Mouse (Mus musculus): ENCODE measurements around the gene Cabin1. TPM values are rescaled to one million over a fixed set of nuclear protein-coding genes. Genes with fewer than 3 reads are reported as not detected.

Gene Cabin1
- polyA plus RNA-seq (2012; rRNA removed) = 82.3 and 89.2 TPM in 2 replicates

DNA sequence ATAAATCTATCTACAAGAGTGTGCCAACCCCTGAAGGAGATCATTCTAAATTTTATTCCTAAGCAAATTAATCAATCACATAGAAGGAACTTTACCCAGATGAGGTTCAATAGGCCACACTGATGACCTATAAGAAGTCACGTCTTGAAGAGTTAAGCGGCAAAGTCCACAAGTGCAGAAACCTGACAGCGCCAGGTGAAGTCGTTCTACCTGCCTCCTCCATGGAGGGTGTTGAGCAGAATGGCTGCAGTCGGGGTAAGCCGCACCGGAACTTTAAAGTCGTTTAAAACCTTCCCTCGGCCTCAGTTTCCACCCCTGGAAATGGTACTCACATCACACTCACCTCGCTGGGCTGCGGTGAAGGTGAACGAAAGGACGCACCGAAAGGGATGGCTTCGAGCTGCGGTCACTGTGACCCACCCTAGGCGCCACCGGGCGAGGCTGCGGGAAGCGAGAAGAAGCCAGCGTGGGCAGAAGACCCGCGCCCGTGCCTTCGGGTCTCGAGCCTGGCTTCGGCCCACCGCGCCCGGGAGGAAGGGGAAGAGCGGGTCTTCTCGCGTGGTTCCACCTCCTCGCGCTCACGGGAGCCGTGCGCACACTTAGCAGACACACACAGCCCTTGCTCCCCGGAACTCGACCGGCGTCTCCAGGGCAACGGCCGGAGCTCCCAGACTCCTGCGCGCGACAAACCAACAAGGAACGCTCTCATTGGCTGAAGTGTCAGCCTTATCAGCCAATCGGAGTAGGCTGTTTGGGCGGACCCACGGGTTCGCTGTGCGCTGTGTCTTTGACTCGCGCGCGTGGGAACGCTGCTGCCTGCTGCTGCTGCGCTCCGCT, at the start of gene Cabin1:
TSS of gene Cabin1 (minus strand) at position 660 of the 837 bp plus-strand sequence.
- Histone ChIP-seq H3K4me3 (ENCODE audit: control insufficient read depth, insufficient read depth, low read length) (peak within 1 kb of the TSS; percentile 94), H3K4me1 (replicated peaks; ENCODE audit: control insufficient read depth, insufficient read depth, low read length) (peaks cover 5% of the 10 kb centered on the region), H3K36me3 (ENCODE audit: control insufficient read depth, insufficient read depth, low read length) (no peaks in the 10 kb centered on the region), H3K27me3 (ENCODE audit: control insufficient read depth, insufficient read depth, low read length) (no peaks in the 10 kb centered on the region), H3K27ac (ENCODE audit: control insufficient read depth, insufficient read depth, low read length) (peak within 1 kb of the TSS; percentile 57)
- peak; percentile 96 for DNase-seq
- under 1% methylated on average over 61 of the region's 61 CpGs for WGBS
- TF ChIP-seq CTCF (IDR thresholded peaks at IDR 0.05; ENCODE audit: borderline replicate concordance, control insufficient read depth, extremely low read depth, insufficient read depth, low read length, poor library complexity) (0 out of 2 replicates have a peak, but pooled peaks have one; percentile 45), POLR2A (IDR thresholded peaks at IDR 0.05; ENCODE audit: control insufficient read depth, extremely low read depth, insufficient read depth, low read length, poor library complexity) (no peak; the same call in 1 of the 2 replicates)

DNA sequence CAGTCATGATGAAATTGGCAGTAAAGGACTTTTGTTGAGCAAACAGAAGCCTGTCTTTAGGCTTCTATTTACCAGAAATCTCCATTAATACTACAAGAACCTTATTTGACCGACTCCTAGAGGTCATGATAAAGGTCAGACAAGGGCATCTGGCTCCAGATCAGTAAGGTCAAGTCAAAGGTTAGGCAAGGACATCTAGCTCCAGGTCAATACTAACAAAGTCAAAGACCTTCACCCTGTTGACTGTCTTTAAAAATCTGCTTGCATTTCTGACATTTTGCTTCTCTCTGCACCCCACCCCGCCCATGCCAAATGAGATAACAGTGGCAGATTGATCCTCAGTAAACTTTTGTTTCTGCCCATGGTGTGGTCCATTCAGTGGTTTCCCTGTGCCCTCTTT, 40.1 kb upstream of the Cabin1 start:
- TF ChIP-seq CTCF (IDR thresholded peaks at IDR 0.05; ENCODE audit: borderline replicate concordance, control insufficient read depth, extremely low read depth, insufficient read depth, low read length, poor library complexity) = no peak
- TF ChIP-seq POLR2A (IDR thresholded peaks at IDR 0.05; ENCODE audit: control insufficient read depth, extremely low read depth, insufficient read depth, low read length, poor library complexity) = no peak
- no peak overlapping the region for H3K4me3 ChIP-seq (ENCODE audit: control insufficient read depth, insufficient read depth, low read length)
- no peak for DNase-seq
- WGBS = 69% methylated on average over 2 of the region's 2 CpGs
- no peaks in the 10 kb centered on the region for H3K27me3 ChIP-seq (ENCODE audit: control insufficient read depth, insufficient read depth, low read length)
- no peaks in the 10 kb centered on the region for H3K36me3 ChIP-seq (ENCODE audit: control insufficient read depth, insufficient read depth, low read length)
- H3K27ac ChIP-seq (ENCODE audit: control insufficient read depth, insufficient read depth, low read length) = no peak overlapping the region
- H3K4me1 ChIP-seq (replicated peaks; ENCODE audit: control insufficient read depth, insufficient read depth, low read length) = no peaks in the 10 kb centered on the region

DNA sequence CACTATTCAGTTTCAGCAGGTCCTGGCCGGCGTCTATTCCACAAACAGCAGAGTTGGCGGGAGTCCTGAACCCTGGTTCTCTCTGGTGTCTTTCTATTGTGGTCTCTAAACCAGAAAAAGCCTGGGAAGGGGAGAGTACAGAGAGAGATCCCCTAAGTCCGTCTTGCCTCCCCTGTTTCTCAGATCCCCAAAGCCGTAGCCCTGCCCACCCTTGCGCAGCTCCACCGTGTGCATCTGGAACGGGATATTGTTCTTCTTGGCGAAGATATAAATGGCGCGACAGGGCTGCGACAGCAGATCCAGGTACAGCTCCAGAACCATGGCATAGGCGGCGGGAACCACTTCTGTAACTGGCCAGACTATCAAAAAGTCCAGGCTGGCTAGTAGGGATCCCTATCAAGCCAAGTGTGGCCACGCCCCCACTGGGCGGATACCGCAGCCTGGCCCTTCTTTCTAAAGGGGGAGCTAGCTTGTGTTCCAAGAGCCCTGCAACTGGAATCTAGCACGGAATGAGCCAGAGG, 34.1 kb upstream of the Cabin1 start, which contains the start of gene Gstt1:
TSS of gene Gstt1 (minus strand) at position 409 of the 521 bp plus-strand sequence.
- DNase-seq = no peak
- no peak within 1 kb of the TSS for H3K27ac ChIP-seq (ENCODE audit: control insufficient read depth, insufficient read depth, low read length)
- no peaks in the 10 kb centered on the region for H3K27me3 ChIP-seq (ENCODE audit: control insufficient read depth, insufficient read depth, low read length)
- TF ChIP-seq POLR2A (IDR thresholded peaks at IDR 0.05; ENCODE audit: control insufficient read depth, extremely low read depth, insufficient read depth, low read length, poor library complexity) = no peak
- no peak for TF ChIP-seq CTCF (IDR thresholded peaks at IDR 0.05; ENCODE audit: borderline replicate concordance, control insufficient read depth, extremely low read depth, insufficient read depth, low read length, poor library complexity)
- H3K4me3 ChIP-seq (ENCODE audit: control insufficient read depth, insufficient read depth, low read length) = peak within 1 kb of the TSS; percentile 44
- H3K4me1 ChIP-seq (replicated peaks; ENCODE audit: control insufficient read depth, insufficient read depth, low read length) = peaks cover 13% of the 10 kb centered on the region
- WGBS = 4% methylated on average over 18 of the region's 18 CpGs
- H3K36me3 ChIP-seq (ENCODE audit: control insufficient read depth, insufficient read depth, low read length) = no peaks in the 10 kb centered on the region

DNA sequence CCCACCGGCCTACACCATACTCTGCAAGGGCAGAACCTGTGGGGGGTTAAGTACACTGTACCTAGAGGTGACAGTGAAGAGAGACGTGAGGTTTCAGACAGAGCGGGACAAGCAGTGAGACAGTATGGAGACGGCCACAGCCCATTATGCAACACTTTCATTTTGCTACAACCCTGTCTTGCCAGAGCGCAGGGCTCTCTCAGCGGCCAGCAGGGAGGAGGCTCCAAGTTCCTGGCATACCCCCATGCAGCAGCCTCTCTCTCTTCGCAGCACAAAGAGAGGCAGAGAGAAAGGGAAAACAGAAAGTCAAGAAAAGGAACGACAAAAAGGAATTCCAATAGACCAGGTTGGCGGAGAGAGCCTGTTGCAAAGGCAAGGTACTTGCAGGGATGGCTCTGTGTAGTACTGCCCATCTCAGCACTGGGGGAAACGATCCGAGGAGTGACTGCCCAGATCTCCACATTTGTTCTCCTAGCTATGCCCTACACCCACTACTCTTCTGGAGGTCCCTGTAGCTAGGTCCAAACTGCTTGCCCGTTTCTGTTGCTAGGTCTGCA, 33.6 kb upstream of the Cabin1 start:
- no peak for TF ChIP-seq CTCF (IDR thresholded peaks at IDR 0.05; ENCODE audit: borderline replicate concordance, control insufficient read depth, extremely low read depth, insufficient read depth, low read length, poor library complexity)
- no peak for TF ChIP-seq POLR2A (IDR thresholded peaks at IDR 0.05; ENCODE audit: control insufficient read depth, extremely low read depth, insufficient read depth, low read length, poor library complexity)
- Histone ChIP-seq H3K4me3 (ENCODE audit: control insufficient read depth, insufficient read depth, low read length) (peak overlapping the region; percentile 44), H3K27me3 (ENCODE audit: control insufficient read depth, insufficient read depth, low read length) (no peaks in the 10 kb centered on the region), H3K27ac (ENCODE audit: control insufficient read depth, insufficient read depth, low read length) (no peak overlapping the region), H3K4me1 (replicated peaks; ENCODE audit: control insufficient read depth, insufficient read depth, low read length) (peaks cover 13% of the 10 kb centered on the region), H3K36me3 (ENCODE audit: control insufficient read depth, insufficient read depth, low read length) (no peaks in the 10 kb centered on the region)
- DNase-seq = no peak
- WGBS = 2% methylated on average over 12 of the region's 12 CpGs

DNA sequence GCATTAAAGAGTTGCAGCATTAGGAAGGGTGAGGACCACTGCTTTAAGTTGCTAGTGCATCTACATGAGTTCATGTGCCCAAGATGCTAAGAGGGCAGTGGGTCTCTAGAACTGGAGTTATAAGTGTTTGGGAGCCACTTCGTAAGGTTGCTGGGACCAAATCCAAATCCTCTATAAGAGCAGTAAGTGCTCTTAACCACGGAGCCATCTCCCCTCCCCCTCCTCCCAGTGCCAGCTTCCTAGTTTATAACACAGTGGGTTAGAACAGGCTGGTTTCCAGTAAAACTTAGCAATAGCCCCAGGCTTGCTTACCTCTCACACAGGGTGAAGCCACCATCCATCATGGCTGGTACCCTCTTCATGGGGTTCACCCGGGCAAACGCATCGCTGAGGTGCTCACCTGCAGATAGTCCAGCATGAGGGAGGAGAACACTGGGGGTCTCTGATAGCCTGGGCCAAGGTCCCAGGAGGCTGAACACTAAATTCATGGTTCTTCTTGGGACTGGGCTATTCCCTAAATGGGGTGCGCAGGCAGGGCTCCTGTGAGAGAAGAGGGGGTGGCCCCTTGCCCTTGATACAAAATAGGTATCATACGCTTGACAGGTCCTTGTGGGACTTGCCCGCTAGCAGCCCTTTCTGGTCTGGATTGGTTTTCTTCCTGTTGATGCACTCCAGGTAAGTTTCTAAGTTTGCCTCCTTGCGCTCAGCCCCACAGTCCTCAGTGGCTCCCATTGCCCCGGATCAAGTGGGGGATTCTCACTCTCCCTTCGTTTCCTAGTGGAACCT, 32.8 kb upstream of the Cabin1 start:
- no peak for DNase-seq
- no peak for TF ChIP-seq POLR2A (IDR thresholded peaks at IDR 0.05; ENCODE audit: control insufficient read depth, extremely low read depth, insufficient read depth, low read length, poor library complexity)
- no peak for TF ChIP-seq CTCF (IDR thresholded peaks at IDR 0.05; ENCODE audit: borderline replicate concordance, control insufficient read depth, extremely low read depth, insufficient read depth, low read length, poor library complexity)
- WGBS = 59% methylated on average over 11 of the region's 11 CpGs
- H3K27ac ChIP-seq (ENCODE audit: control insufficient read depth, insufficient read depth, low read length) = no peak overlapping the region
- no peak overlapping the region for H3K4me3 ChIP-seq (ENCODE audit: control insufficient read depth, insufficient read depth, low read length)
- peaks cover 13% of the 10 kb centered on the region for H3K4me1 ChIP-seq (replicated peaks; ENCODE audit: control insufficient read depth, insufficient read depth, low read length)
- H3K27me3 ChIP-seq (ENCODE audit: control insufficient read depth, insufficient read depth, low read length) = no peaks in the 10 kb centered on the region
- no peaks in the 10 kb centered on the region for H3K36me3 ChIP-seq (ENCODE audit: control insufficient read depth, insufficient read depth, low read length)

DNA sequence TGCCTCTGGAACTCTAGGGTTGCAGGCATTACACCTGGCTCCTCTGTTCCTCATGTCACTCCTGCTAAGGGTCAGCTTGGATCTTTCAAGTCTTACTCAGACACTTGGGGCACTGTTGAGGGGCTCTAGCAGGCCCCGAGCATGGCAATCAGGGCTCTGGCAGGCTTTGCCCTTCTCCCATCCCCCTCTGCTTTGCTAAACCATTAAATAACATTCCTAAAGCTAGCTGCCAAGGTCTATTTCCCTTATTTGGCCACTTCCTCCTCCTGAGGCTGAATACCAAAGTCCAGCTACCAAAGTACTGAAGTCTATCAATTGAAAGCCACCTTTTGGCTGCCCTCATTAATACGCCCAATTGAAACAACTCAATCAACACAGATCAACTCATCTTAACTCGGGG, 30.7 kb upstream of the Cabin1 start:
- Histone ChIP-seq H3K27me3 (ENCODE audit: control insufficient read depth, insufficient read depth, low read length) (no peaks in the 10 kb centered on the region), H3K4me1 (replicated peaks; ENCODE audit: control insufficient read depth, insufficient read depth, low read length) (peaks cover 13% of the 10 kb centered on the region), H3K4me3 (ENCODE audit: control insufficient read depth, insufficient read depth, low read length) (no peak overlapping the region), H3K36me3 (ENCODE audit: control insufficient read depth, insufficient read depth, low read length) (no peaks in the 10 kb centered on the region), H3K27ac (ENCODE audit: control insufficient read depth, insufficient read depth, low read length) (no peak overlapping the region)
- WGBS = 68% methylated on average over 3 of the region's 3 CpGs
- no peak for TF ChIP-seq CTCF (IDR thresholded peaks at IDR 0.05; ENCODE audit: borderline replicate concordance, control insufficient read depth, extremely low read depth, insufficient read depth, low read length, poor library complexity)
- no peak for TF ChIP-seq POLR2A (IDR thresholded peaks at IDR 0.05; ENCODE audit: control insufficient read depth, extremely low read depth, insufficient read depth, low read length, poor library complexity)
- DNase-seq = no peak

Measured in thymus, adult 2 months (tissue).